Mouse (Mus musculus) C2C12 (cell line): ENCODE data around the gene Spag7.

Experiments used
- CEBPB ChIP-seq: IDR thresholded peaks from one replicate; pipeline ENCODE4 v1.6.1; 2011; ENCODE audit warnings: low read depth, mild to moderate bottlenecking, control low read depth, moderate library complexity
- CTCF ChIP-seq: IDR thresholded peaks from one replicate; pipeline ENCODE4 v1.5.1; 2011; ENCODE audit not compliant: control insufficient read depth, insufficient read depth, insufficient read length
- FOSL1 ChIP-seq: IDR thresholded peaks from one replicate; pipeline ENCODE4 v1.8.0; 2011; ENCODE audit warnings: mild to moderate bottlenecking, low read length; ENCODE audit not compliant: poor library complexity, insufficient read depth, severe bottlenecking
- MAX ChIP-seq: IDR thresholded peaks from one replicate; pipeline ENCODE4 v1.6.1; 2011; ENCODE audit warnings: mild to moderate bottlenecking, control low read depth
- MYOD1 ChIP-seq: IDR thresholded peaks from one replicate; pipeline ENCODE4 v1.6.1; 2011; ENCODE audit warnings: low read depth; ENCODE audit not compliant: control insufficient read depth, insufficient read length
- MYOG ChIP-seq: IDR thresholded peaks from one replicate; pipeline ENCODE4 v1.6.1; 2011; ENCODE audit not compliant: control insufficient read depth, insufficient read length; ENCODE audit errors: extremely low read depth
- USF1 ChIP-seq: IDR thresholded peaks from one replicate; pipeline ENCODE4 v1.6.1; 2011; ENCODE audit warnings: low read depth, mild to moderate bottlenecking, control low read depth, moderate library complexity

GRCm38 (mm10) chr11:70635601-70636000 lies 33.6 kb downstream of the Spag7 start:
- TF ChIP-seq CTCF, result no peak
- TF ChIP-seq MYOG, result no peak
- no peak for TF ChIP-seq FOSL1
- no peak for TF ChIP-seq MAX
- no peak for TF ChIP-seq USF1
- TF ChIP-seq CEBPB, result no peak
- TF ChIP-seq MYOD1, result no peak
